Mouse (Mus musculus) lung, embryonic 15.5 days (tissue): ENCODE measurements at regions not wholly inside any gene's neighbourhood (a gene's known extent, or its start where the extent isn't known, plus 50 kb on each side); places are given as distances from the start of the nearest gene placed in this dataset. TPM values are rescaled to one million over a fixed set of nuclear protein-coding genes. Genes with fewer than 3 reads are reported as not detected.

Experiments
- ATAC-seq: fragments of 200-750 bp; cut with Nextera tagmentation; 2 replicates; pipeline ENCODE4 v1.8.0; 2017; ENCODE audit warnings: moderate number of reproducible peaks, borderline replicate concordance; ENCODE audit not compliant: low FRiP score, low TSS enrichment; ENCODE audit errors: extremely low read depth
- H3K27ac ChIP-seq: fragments of 300-500 bp; sonication (generic); 2 replicates; pipeline ENCODE4 v1.5.1; 2015; ENCODE audit warnings: moderate library complexity, mild to moderate bottlenecking, inconsistent platforms
- H3K27me3 ChIP-seq: fragments of 300-500 bp; sonication (generic); 2 replicates; pipeline ENCODE4 v1.6.1; 2015; ENCODE audit warnings: inconsistent platforms
- H3K36me3 ChIP-seq: fragments of 300-500 bp; sonication (generic); 2 replicates; pipeline ENCODE4 v1.6.1; 2015; ENCODE audit warnings: inconsistent platforms
- H3K4me1 ChIP-seq: fragments of 300-500 bp; sonication (generic); 2 replicates; pipeline ENCODE4 v1.6.1; 2015; ENCODE audit warnings: inconsistent platforms
- H3K4me2 ChIP-seq: fragments of 300-500 bp; sonication (generic); 2 replicates; pipeline ENCODE4 v1.6.1; 2015; ENCODE audit warnings: inconsistent platforms, mild to moderate bottlenecking, moderate library complexity
- H3K4me3 ChIP-seq: fragments of 300-500 bp; sonication (generic); 2 replicates; pipeline ENCODE4 v1.5.1; 2015; ENCODE audit warnings: mild to moderate bottlenecking, inconsistent platforms
- H3K9ac ChIP-seq: fragments of 300-500 bp; sonication (generic); 2 replicates; pipeline ENCODE4 v1.6.1; 2015; ENCODE audit warnings: inconsistent platforms
- H3K9me3 ChIP-seq: fragments of 300-500 bp; sonication (generic); 2 replicates; pipeline ENCODE4 v1.6.1; 2016; ENCODE audit warnings: inconsistent platforms
- WGBS: fragments of 180-500 bp; shearing (Covaris S2); methylation state at CpG from one replicate; pipeline ENCODE4 v1.1.7; 2015; 5-methylcytosine and 5-hydroxymethylcytosine counted together
- microRNA-seq: library from miRNA; unstranded; fragments of <30 nt; microRNA quantifications from one replicate; pipeline ENCODE4, GENCODE M21; 2016

DNA sequence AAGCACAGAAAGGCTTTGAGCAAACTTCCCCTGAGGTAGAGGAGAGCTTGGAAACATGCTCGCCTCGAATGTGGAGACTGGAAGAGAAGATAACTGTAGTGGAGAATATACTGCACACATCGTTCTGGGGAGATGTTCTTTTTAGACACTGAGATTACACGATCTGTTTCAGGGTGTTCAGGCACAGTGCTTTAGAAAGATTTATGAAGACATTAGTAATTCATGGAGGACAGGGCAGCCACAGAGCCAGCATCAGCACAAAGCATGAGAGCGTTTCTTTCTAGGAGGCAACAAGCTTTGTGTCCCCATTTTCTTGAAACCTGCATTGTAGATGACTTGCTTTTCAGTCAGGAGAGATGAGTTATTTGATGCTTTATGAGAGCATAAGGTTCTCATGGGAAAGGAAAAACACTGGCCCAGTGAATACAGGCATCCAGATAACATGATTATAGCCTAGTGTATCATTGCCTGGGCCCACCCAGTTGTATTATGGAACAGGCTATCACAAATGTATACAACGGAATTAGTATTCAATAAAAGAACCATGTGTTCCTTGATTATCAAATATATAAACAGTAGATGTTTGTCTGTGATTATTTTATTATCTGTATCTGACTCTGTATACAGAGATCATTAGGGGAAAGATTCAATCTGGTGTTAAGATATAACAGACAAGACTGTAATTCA lies 151.0 kb downstream of the Calcrl start:
- H3K27ac ChIP-seq: no peak overlapping the region
- no peak for ATAC-seq
- no peak overlapping the region for H3K4me2 ChIP-seq

DNA sequence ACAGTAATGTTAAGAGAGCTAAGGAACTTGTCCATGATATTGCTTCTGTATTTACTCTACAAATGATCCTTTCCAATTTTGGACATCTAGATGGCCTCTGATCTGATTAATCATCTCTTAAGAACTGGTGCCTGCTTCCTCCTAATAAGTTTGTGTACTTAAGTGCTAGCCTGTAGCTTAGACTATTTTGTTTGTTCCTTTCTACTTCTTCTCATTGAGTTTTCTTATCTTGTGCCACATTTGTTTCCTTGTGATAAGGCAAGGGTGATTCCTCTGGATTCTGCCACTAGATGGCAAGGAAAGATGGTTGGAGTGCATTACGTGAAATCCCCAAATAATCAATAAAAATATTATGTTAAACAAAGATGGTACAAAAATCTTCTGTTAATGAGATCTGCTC lies 148.0 kb downstream of the Calcrl start:
- Histone ChIP-seq H3K36me3 (no peaks in the 10 kb centered on the region), H3K4me2 (no peak overlapping the region), H3K9ac (no peak overlapping the region), H3K27me3 (no peaks in the 10 kb centered on the region), H3K4me1 (no peaks in the 10 kb centered on the region), H3K9me3 (no peaks in the 10 kb centered on the region), H3K27ac (no peak overlapping the region), H3K4me3 (no peak overlapping the region)
- 52% methylated on average over 1 of the region's 1 CpGs for WGBS
- no peak for ATAC-seq

More for the DNA sequence above, 151.0 kb downstream of the Calcrl start:
- Histone ChIP-seq H3K9me3 (no peaks in the 10 kb centered on the region), H3K9ac (no peak overlapping the region), H3K27me3 (no peaks in the 10 kb centered on the region), H3K36me3 (no peaks in the 10 kb centered on the region), H3K4me1 (no peaks in the 10 kb centered on the region), H3K4me3 (no peak overlapping the region)
- WGBS: 69% methylated on average over 6 of the region's 6 CpGs

Small RNA genes lying in the stretch of these regions (microRNA-seq; reads per million reads assigned to microRNA genes)
- gene Gm25972: not detected
